ENCODE assay signal across 8 mouse cellular contexts in the genomic region with DNA sequence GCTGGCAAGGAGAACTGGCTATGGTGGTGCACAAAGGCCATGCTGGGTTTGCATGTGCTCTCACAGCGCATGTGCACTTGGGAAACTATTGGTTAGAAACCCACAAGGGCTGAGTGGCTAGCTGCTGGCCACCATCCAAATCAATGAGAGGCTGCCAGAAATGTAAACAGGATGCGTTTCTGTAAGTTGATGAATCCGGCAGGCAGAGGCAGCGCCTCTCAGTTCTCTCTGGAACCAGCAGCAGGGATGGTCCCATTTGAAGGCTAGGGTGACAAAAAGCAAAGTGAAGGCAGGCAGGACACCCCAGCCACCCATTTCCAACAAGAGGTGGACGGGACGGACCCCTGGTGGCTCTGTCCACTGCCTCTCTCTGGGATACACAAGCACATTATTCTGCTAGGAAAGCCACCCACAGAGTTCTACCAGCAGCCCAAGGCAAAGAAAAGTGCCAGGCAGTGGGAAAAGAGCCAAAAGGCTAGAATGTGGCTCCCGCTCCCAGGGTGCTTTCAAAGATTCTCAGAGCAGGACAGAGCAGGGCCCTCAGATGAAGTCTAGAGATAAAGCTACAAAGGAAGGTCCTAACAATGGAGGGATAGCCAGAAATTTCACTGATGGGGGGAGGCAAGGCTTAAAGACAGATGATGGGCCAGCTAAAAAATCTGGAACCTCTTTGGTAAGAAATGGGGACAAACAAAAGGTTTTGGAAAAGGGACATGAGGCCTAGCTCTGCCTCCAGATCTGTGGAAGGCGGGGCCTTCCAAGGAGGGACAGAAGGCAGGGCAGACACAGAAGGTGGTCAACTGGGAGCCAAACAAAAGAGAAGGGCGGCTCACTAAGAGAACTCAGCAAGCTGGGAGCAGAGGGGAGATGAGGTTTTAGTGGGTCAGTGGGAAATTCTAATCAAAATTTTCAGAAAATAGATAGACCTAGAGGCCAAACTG. TPM values are rescaled to one million over a fixed set of nuclear protein-coding genes. Genes with fewer than 3 reads are reported as not detected.
DNase-seq lines count a peak whose midpoint lies in the region; ATAC-seq and TF ChIP-seq lines count a peak whose summit lies in the region.

No protein-coding gene starts in this region.

- peak overlapping the region; percentile 61 for H3K9ac ChIP-seq in heart, embryonic 13.5 days
- H3K9ac ChIP-seq in kidney, embryonic 14.5 days (ENCODE audit: low read depth, low read length), result peak overlapping the region; percentile 5; the same call in 1 of the 2 replicates
- H3K9ac ChIP-seq in limb, embryonic 14.5 days (ENCODE audit: low read depth, low read length, severe bottlenecking), result no peak overlapping the region
- H3K9ac ChIP-seq in midbrain, embryonic 13.5 days (replicated peaks), result no peak overlapping the region
- peak overlapping the region; percentile 19; the same call in 1 of the 2 replicates for H3K9ac ChIP-seq in stomach, postnatal 0 days (ENCODE audit: low read length)

- H3K4me1 ChIP-seq in heart, embryonic 13.5 days, result peaks cover 89% of the 10 kb centered on the region
- peaks cover 20% of the 10 kb centered on the region for H3K4me1 ChIP-seq in kidney, embryonic 14.5 days (ENCODE audit: control insufficient read depth, insufficient read depth, low read length)
- H3K4me1 ChIP-seq in limb, embryonic 14.5 days (ENCODE audit: control insufficient read depth, insufficient read depth, low read length), result peaks cover 34% of the 10 kb centered on the region
- H3K4me1 ChIP-seq in midbrain, embryonic 13.5 days (replicated peaks), result peaks cover 61% of the 10 kb centered on the region
- H3K4me1 ChIP-seq in stomach, postnatal 0 days (replicated peaks; ENCODE audit: control insufficient read depth, insufficient read depth), result peaks cover 21% of the 10 kb centered on the region

- no peaks in the 10 kb centered on the region for H3K27me3 ChIP-seq in heart, embryonic 13.5 days (replicated peaks)
- H3K27me3 ChIP-seq in kidney, embryonic 14.5 days (ENCODE audit: control insufficient read depth, insufficient read depth, low read length), result no peaks in the 10 kb centered on the region
- no peaks in the 10 kb centered on the region for H3K27me3 ChIP-seq in limb, embryonic 14.5 days (ENCODE audit: control insufficient read depth, insufficient read depth, low read length)
- no peaks in the 10 kb centered on the region for H3K27me3 ChIP-seq in midbrain, embryonic 13.5 days
- H3K27me3 ChIP-seq in stomach, postnatal 0 days (ENCODE audit: control insufficient read depth, insufficient read depth, low read length), result no peaks in the 10 kb centered on the region

- no peak overlapping the region for H3K4me3 ChIP-seq in heart, embryonic 13.5 days
- no peak overlapping the region for H3K4me3 ChIP-seq in kidney, embryonic 14.5 days (ENCODE audit: low read length)
- H3K4me3 ChIP-seq in limb, embryonic 14.5 days (replicated peaks; ENCODE audit: low read length), result no peak overlapping the region
- H3K4me3 ChIP-seq in midbrain, embryonic 13.5 days (replicated peaks), result no peak overlapping the region
- H3K4me3 ChIP-seq in stomach, postnatal 0 days (ENCODE audit: low read depth, low read length), result no peak overlapping the region

- TF ChIP-seq EP300 in stomach, postnatal 0 days (optimal IDR thresholded peaks at IDR 0.05), result no peak

- H3K4me2 ChIP-seq in heart, embryonic 13.5 days, result peak overlapping the region; percentile 29; the same call in 1 of the 2 replicates
- H3K4me2 ChIP-seq in kidney, embryonic 14.5 days (replicated peaks; ENCODE audit: low read depth, low read length), result no peak overlapping the region
- H3K4me2 ChIP-seq in limb, embryonic 14.5 days (replicated peaks; ENCODE audit: low read depth, low read length, severe bottlenecking), result no peak overlapping the region
- no peak overlapping the region for H3K4me2 ChIP-seq in midbrain, embryonic 13.5 days (replicated peaks)
- H3K4me2 ChIP-seq in stomach, postnatal 0 days (replicated peaks; ENCODE audit: low read depth), result 0 out of 2 replicates have a peak overlapping the region, but pooled peaks have one; percentile 17

- peaks cover 11% of the 10 kb centered on the region; the same call in 1 of the 2 replicates for H3K36me3 ChIP-seq in heart, embryonic 13.5 days
- H3K36me3 ChIP-seq in kidney, embryonic 14.5 days (ENCODE audit: control insufficient read depth, insufficient read depth, low read length), result no peaks in the 10 kb centered on the region
- H3K36me3 ChIP-seq in limb, embryonic 14.5 days (ENCODE audit: control insufficient read depth, insufficient read depth, low read length), result peaks cover 9% of the 10 kb centered on the region; the same call in 1 of the 2 replicates
- peaks cover 3% of the 10 kb centered on the region; the same call in 1 of the 2 replicates for H3K36me3 ChIP-seq in midbrain, embryonic 13.5 days
- H3K36me3 ChIP-seq in stomach, postnatal 0 days (ENCODE audit: control insufficient read depth, insufficient read depth, low read length), result no peaks in the 10 kb centered on the region

- H3K27ac ChIP-seq in heart, embryonic 13.5 days (replicated peaks), result peak overlapping the region; percentile 87
- H3K27ac ChIP-seq in kidney, embryonic 14.5 days (ENCODE audit: low read depth, low read length), result peak overlapping the region; percentile 81
- H3K27ac ChIP-seq in limb, embryonic 14.5 days (replicated peaks; ENCODE audit: low read depth, low read length), result peak overlapping the region; percentile 79
- peak overlapping the region; percentile 77 for H3K27ac ChIP-seq in midbrain, embryonic 13.5 days
- H3K27ac ChIP-seq in stomach, postnatal 0 days (replicated peaks), result peak overlapping the region; percentile 87

- no peaks in the 10 kb centered on the region for H3K9me3 ChIP-seq in heart, embryonic 13.5 days
- H3K9me3 ChIP-seq in kidney, embryonic 14.5 days (ENCODE audit: control insufficient read depth, low read length), result no peaks in the 10 kb centered on the region
- H3K9me3 ChIP-seq in limb, embryonic 14.5 days (ENCODE audit: control insufficient read depth, low read length), result no peaks in the 10 kb centered on the region
- H3K9me3 ChIP-seq in midbrain, embryonic 13.5 days, result no peaks in the 10 kb centered on the region
- no peaks in the 10 kb centered on the region for H3K9me3 ChIP-seq in stomach, postnatal 0 days (ENCODE audit: control insufficient read depth, low read length)

- ATAC-seq in heart, embryonic 13.5 days (ENCODE audit: extremely low read depth, insufficient number of reproducible peaks, low FRiP score, low TSS enrichment), result no peak
- ATAC-seq in kidney, embryonic 14.5 days (ENCODE audit: low FRiP score, low TSS enrichment), result no peak; the same call in 1 of the 2 replicates
- no peak for ATAC-seq in limb, embryonic 14.5 days (ENCODE audit: low FRiP score, low read depth)
- ATAC-seq in midbrain, embryonic 13.5 days, result peak; percentile 79
- peak; percentile 33; the same call in 1 of the 2 replicates for ATAC-seq in stomach, postnatal 0 days (ENCODE audit: low FRiP score, low TSS enrichment)

- DNase-seq in heart, adult 11 months, result peak; percentile 96
- no peak for DNase-seq in heart, adult 8-10 months (ENCODE audit: low spot score)
- peak; percentile 32 for DNase-seq in embryo, embryonic 10.5 days (ENCODE audit: low spot score)
- peak; percentile 72 for DNase-seq in limb, embryonic 14.5 days (ENCODE audit: low spot score)
- DNase-seq in stomach, postnatal 0 days (ENCODE audit: low spot score), result peak; percentile 70

- 35% methylated on average over 9 of the region's 9 CpGs for WGBS in heart, embryonic 13.5 days
- 43% methylated on average over 9 of the region's 9 CpGs for WGBS in kidney, embryonic 14.5 days
- WGBS in limb, embryonic 14.5 days, result 41% methylated on average over 9 of the region's 9 CpGs
- WGBS in midbrain, embryonic 13.5 days, result 33% methylated on average over 9 of the region's 9 CpGs
- WGBS in stomach, postnatal 0 days, result 31% methylated on average over 9 of the region's 9 CpGs

- TF ChIP-seq CTCF in stomach, postnatal 0 days (IDR thresholded peaks at IDR 0.05; ENCODE audit: low read depth), result no peak

- TF ChIP-seq POLR2A in limb, embryonic 14.5 days (IDR thresholded peaks at IDR 0.05; ENCODE audit: borderline replicate concordance, extremely low read depth, insufficient read depth, insufficient read length), result no peak

RNA-seq across cellular contexts. Expression of gene Gna12, which starts 39.0 kb away (rescaled TPM):
- 100 to 1,000 TPM; 124 to 170 (median 134) TPM for total RNA-seq in heart, adult 8-10 months (2022)
- 9.4 and 10.9 TPM in 2 replicates for polyA plus RNA-seq in heart, embryonic 13.5 days (2015; fragmentation: Nextera tagmentation; extraction: Ambion mirVana)
- 20.4 and 22.1 TPM in 2 replicates for polyA plus RNA-seq in kidney, embryonic 14.5 days (2014; fragmentation: Nextera tagmentation; extraction: Ambion mirVana)
- 63.8 and 91.5 TPM in 2 replicates for polyA plus RNA-seq in limb, embryonic 14.5 days (2012; rRNA removed)
- polyA plus RNA-seq in limb, embryonic 14.5 days (2014; fragmentation: Nextera tagmentation; extraction: Ambion mirVana), result 46.7 and 55.5 TPM in 2 replicates
- polyA plus RNA-seq in midbrain, embryonic 13.5 days (2015; fragmentation: Nextera tagmentation; extraction: Ambion mirVana), result 12.0 and 12.1 TPM in 2 replicates
- polyA plus RNA-seq in stomach, postnatal 0 days (2015; fragmentation: Nextera tagmentation; extraction: Ambion mirVana), result 19.6 and 24.8 TPM in 2 replicates

Comparison
In these comparisons a context has a peak if more than half of its experiments do, and no peak if none do; other contexts are left out.
1. ATAC-seq: peak in midbrain, embryonic 13.5 days (single experiment) and stomach, postnatal 0 days (single experiment); none in heart, embryonic 13.5 days (single experiment), kidney, embryonic 14.5 days (single experiment) and limb, embryonic 14.5 days (single experiment).
2. H3K4me2 ChIP-seq: peak in heart, embryonic 13.5 days (single experiment) and stomach, postnatal 0 days (single experiment); none in kidney, embryonic 14.5 days (single experiment), limb, embryonic 14.5 days (single experiment) and midbrain, embryonic 13.5 days (single experiment).
3. H3K9ac ChIP-seq: peak in heart, embryonic 13.5 days (single experiment), kidney, embryonic 14.5 days (single experiment) and stomach, postnatal 0 days (single experiment); none in limb, embryonic 14.5 days (single experiment) and midbrain, embryonic 13.5 days (single experiment).
4. Peak in every context shown above with its lines, with median percentiles within 50 percentile points of each other: H3K27ac ChIP-seq.